Mouse (Mus musculus): Measurements from ENCODE around the gene Rnf187.

Gene Rnf187

DNA sequence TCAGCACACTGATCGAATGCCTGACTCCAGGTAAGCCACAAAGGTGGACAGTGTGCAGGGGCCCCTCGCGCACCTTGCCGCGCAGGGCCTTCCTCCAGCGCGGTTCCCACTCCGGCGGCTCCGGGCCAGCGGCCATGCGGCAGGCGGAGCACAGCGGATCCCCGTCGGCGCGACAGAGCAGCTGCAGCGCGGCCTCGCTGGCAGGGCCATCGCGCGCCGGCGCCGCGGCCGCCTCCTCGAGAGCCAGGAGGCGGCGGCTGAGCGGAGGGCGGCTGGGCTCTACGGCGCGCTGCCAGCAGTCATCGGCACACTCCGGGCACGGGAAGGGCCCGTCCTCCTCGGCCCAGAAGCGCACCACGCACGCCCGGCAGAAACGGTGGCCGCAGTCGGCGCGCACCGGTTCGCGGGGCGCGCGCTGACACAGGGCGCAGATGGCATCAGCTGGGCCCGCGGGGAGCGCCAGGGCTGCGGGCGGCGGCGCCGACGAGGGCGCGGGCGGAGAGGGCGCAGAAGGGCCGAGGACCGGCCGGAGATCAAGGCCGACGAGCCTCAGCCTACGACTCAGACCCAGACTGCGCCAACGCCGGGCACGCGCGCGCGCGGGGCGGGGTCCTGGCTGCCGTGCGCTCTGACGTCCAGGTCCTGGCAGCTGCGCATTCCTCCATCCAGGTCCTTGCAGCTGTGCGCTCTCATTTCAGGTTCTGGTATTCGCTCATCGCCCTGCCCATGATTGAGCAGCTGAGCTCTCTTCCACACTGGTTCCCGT lies at the start of gene Rnf187:
Gene Rnf187, minus strand, starts transcription at position 595 of the 766 bp plus-strand sequence.
- DNase-seq (ENCODE audit: low spot score), result peak; percentile 92

DNA sequence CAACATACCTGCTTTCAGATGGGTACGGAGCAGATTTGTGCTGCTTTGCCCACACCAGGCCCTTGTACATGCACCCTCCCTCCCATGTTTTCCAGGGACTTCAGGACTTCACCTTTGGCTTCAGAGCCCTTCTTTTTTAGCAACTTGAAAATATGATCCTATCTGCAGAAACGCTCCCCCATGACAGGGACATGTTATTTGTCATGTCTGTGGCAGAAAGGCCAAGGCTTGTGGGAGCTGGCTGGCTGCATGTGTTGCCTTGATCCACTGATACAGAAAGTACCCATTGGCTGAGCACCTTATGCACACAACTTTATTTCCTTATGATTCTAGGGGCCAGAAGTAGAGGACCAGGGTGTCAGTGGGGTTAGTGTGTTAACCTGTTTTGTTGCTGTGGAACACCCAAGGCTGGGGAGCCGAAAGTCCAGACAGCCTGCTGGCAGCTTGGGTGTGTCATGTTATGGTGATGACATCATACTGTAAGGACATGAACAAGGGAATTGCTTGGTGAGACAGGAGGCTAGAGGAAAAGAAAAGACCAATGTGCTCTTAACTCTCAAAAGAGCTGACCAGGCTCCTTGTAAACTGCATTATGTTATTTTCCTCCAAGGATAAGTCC lies 46.7 kb upstream of the Rnf187 start:
- DNase-seq (ENCODE audit: low spot score), result no peak

DNA sequence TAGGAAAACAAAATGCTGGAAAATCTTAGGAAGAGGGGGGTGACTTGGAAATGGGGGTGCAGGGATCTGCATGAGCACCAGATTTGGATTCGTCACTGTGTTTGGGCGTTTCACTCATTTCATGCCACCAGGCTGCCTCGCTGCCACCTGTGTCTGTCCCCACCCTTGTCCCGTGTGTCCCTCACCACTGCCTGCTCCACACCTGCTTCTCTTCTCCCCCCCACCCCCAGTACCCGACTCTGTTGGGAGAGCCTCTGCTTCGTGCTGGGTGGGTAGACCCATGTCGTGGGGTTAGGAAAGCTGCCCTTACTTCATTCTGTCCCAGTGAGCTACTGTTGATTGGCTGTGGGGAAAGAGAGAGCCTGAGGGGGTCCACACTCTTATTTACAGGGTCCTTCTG lies 45.9 kb upstream of the Rnf187 start:
- no peak for DNase-seq (ENCODE audit: low spot score)

DNA sequence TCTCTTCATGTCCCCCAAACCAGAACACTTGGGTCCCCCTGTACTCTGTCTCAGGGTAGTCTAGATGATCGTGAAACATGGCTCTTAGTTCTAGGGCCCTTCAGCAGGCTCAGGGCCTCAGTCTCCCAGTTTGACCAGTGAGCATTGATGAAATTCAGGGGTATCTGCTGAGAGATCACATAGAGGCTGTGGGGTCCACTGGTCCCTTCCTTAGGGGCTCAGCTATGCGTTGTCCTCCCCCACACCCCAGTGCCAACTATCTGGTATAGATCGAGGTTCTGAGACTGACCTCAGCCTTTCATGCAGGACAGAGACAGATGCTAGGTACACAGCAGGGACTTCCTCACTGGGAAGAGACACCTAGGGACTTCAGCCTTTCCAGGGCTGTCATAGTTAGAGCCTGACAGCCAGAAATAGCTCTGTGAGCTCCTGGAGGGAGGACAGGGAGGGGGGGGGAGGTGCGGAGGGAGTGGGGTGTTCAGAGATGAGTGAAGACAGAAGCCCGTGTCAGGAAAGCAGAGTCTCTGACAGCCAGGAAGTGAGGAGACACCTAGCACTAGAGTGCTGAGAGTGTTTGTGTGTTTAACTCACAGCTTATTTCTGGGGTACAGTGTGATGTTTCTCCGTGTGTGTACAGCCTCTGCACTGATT lies 45.1 kb upstream of the Rnf187 start:
- no peak for DNase-seq (ENCODE audit: low spot score)

DNA sequence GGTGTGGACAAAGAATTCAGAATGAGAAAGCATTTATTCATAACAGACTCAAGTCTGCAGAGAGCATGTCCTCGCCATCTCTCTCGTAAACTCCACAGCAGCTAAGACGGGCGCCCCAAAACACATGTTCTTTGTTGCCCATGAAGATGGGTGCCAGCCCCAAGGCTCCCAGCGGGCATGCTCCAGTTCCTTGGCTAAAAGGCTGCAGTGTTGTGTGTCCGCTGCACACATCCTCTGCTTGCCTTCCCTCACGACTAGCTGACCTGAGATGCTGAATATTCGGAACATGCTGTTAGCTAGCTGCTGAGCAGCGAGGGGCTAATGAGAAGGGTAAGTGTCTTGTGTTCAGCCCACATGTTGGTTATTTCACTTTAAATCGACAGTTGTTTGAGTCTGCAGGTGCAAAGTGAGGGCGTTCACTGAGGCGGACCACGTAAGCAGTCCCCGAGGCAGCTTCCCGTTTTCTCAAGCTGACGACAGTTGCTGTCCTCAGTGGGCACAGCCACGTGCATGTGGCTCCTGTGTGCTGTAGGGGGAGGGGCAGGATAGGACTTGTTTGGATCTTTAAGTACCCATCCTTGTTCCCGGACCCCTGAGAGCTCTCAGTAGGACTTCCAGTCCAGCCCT lies 43.9 kb upstream of the Rnf187 start:
- DNase-seq (ENCODE audit: low spot score), result no peak

DNA sequence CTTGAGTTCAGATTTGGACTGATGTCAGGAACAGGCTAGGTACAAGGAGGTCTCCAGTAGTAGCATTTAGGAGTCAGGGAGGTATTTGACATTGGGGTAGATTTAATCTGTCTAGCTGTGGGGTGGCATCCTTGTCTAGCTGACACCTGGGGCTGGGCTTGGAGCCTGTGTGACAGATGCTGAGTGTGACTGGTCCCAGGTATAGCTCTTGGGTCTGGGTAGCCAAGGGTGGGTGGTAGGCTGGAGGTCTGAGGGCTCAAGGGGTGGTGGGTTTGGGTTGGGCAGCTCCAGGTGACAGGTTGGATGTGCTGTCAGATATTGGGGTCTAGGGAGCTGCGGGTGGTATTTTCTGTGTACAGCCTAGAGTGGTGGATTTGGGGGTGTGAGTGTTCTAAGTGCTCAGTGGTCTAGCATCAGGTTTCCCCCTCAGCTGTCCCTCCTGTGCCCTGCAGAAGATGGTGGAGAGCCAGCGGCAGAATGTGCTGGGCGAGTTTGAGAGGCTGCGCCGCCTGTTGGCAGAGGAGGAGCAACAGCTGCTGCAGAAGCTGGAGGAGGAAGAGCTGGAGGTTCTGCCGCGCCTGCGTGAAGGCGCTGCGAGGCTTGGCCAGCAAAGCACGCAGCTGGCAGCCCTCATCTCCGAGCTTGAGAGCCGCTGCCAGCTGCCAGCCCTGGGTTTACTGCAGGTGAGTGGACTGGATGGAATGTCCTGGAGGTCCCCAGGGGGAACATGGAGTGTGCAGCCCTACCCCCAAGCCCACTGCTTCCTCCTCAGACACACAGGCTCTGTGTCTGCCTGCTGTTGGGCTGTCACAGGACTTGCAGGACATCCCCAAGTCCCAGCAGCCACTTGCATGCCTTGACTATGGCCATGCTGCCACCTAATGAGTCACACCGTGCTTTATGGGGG lies 43.1 kb upstream of the Rnf187 start:
- peak; percentile 66 for DNase-seq (ENCODE audit: low spot score)

DNA sequence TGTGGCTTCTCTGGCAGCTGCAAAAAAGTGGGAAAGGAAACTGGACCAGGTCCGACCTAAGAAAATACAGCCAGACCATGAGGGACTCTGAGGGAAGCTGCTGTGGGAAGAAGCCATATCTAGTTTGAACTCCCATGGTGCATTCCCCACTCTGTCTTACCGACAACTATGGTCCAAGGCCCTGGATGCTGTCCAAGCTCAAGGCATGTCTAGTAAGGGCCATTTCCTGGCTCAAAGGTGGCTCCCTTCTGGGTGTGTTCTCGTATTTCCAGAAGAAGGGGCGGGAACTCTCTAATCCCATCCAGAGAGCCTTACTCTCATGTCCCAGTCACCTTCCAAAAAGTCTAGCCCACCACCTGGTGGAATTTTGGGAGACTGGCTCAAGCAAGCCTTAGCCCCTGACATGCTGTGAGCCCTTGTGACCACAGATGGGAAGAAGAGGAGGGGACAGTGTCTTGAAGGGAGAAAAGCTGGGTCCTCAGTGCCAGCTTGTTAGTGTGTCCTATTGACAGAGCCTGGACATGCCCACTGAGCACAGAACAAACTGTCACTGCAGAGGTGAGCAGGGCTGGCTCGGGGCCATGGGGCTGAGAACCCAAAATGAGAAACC lies 41.8 kb upstream of the Rnf187 start:
- no peak for DNase-seq (ENCODE audit: low spot score)

DNA sequence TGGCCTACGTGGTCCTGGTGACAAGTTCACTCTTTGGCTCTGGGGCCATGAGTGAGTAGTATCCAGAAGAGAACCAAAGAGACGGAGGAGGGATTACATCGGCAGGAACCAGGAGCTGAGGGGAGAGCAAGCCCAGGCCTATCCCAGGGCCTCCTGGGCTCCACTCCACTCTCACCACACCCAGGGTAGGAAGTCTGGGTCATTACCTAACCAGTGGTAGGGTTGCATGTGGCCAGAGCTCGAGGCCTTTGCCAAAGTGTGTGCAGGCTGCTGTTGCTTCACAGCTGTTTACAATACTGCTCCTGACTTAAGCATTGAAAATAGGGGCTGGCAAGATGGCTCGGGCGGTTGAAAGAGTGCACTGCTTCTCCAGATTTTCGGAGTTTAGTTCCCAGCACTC lies 40.9 kb upstream of the Rnf187 start:
- peak; percentile 59 for DNase-seq (ENCODE audit: low spot score)

DNA sequence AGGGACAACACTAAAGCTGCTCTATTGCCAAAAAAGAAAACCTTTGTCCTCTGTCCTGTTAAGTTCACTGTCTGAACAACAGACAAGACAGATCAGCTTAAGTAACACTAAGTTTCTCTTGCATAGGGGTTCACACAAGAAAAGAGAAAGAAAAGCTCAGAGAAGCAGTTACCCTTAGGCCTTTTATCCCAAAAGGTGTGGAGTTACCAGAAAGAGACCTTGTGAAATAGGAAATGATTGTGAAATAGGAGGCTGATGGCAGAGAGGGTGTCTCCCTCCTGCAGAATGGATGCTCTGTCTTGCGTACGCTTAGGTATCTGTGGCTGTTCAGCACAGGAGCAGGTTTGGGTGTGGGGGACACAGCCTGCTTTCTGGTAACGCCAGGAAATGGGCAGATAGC lies 40.5 kb upstream of the Rnf187 start:
- DNase-seq (ENCODE audit: low spot score), result no peak

DNA sequence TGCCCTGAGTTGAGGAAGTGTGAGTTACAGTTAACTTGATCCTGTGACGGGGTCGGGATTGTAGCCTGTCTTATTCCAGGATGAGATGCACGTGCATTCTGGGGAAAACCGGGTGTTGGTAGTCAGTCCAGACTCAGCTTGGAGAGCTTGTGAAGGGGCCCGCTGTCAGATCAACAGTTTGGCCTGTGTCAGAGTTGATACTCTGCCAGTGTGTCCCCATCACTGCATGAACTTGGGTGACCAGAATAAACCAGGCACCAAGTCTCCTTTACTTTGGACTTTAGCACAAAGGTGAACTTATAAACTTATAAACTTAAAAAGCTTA lies 40.0 kb upstream of the Rnf187 start:
- DNase-seq (ENCODE audit: low spot score), result no peak

DNA sequence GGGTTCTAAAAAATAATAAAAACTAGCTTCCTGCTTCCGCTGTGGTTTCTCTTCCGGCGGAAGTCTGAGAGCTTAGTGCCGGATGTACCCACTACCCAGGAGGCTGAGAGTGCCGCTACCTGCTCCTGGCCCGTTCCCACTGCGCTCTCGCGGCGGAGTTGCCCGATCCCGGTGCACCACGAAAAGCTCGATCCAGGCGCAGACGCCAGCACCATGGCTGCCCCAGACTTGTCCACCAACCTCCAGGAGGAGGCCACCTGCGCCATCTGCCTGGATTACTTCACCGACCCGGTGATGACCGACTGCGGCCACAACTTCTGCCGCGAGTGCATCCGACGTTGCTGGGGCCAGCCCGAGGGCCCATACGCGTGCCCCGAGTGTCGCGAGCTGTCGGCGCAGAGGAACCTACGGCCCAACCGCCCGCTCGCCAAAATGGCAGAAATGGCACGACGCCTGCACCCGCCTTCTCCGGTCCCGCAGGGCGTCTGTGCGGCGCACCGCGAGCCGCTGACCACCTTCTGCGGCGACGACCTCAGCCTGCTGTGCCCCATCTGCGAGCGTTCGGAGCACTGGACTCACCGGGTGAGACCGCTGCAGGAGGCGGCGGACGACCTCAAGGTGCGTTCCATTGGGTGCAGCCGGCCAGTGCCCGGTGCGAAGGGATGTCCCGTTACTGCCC lies 39.5 kb upstream of the Rnf187 start, which contains the start of gene Trim11:
Gene Trim11, plus strand, starts transcription at position 67 of the 679 bp plus-strand sequence.
- peak; percentile 63 for DNase-seq (ENCODE audit: low spot score)

DNA sequence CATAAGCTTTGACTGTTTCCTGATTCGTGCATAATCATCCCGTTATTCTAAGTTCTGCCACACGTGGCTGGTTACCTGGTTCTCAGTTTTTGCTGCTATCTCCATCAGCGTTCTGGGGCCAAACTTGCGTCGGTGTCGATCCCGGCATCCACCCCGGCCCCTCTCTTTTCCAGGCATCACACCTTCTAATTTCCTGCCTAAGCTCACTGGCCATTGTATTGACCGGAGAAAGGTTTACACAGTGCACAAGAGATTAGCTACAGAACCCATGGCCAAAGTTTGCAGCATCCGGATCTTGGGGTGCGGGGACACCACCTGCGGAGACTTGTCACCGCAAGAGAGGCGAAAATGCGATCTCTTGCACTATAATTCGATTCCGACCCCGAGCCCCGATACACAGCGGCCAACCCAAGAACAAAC lies 38.9 kb upstream of the Rnf187 start:
- no peak for DNase-seq (ENCODE audit: low spot score)

DNA sequence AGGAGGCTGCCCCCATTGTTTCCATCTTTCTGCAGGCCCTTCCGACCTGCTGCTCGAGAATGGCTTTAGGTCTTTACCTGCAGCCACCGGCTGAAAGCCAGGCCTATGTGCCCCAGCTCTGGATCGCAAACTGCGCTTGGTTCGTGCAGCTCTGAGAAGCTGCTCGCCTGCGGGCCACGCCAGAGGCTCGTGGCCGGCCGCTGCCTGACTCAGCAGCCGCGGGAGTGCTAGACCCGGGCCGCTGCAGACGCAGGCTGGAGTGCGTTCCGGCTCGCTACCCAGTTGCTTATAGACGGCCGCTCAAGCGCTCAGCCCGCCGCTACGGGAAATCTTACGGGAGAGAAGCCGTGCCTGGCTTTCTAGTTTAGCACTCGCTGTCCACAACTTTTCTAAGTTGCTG lies 38.4 kb upstream of the Rnf187 start:
- DNase-seq (ENCODE audit: low spot score), result no peak

DNA sequence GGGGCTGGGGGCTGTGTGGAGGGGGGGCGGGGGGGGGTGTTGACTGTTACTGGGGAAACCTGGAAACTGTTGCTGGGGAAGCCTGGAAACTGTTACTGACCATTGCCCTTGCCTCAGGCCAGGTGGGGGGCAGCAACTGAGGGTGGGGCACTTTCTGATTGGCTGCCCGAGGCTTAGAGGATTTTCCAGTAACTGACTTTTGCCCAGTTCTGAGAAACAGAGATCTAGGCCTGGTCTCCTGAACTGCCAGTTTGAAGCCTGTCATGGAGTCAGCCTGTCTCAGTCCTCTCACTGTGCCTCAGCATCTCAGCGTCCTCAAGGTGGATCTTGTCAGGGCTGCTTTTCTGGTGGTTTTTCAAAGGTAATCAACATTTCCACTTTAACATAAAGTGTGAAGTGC lies 35.7 kb upstream of the Rnf187 start:
- DNase-seq (ENCODE audit: low spot score), result no peak

DNA sequence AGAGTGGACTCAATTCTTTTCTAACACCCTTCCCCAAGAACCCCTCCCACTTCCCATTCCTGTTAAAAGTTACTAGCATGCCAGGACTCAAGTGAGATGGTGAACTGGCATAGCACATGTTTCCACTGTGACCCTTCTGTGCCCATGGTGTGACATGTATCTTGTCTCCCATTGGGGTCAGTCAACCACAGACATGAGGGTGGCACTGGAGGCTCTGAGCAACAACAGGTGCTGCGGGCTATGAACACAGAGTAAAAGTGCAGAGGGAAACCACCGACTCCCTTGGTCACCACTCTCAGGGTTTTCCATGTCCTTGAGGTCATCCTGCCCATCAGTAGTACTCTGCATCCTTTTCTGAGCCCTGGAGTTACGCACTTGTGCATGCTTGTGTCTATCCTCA lies 33.1 kb upstream of the Rnf187 start:
- no peak for DNase-seq (ENCODE audit: low spot score)

DNA sequence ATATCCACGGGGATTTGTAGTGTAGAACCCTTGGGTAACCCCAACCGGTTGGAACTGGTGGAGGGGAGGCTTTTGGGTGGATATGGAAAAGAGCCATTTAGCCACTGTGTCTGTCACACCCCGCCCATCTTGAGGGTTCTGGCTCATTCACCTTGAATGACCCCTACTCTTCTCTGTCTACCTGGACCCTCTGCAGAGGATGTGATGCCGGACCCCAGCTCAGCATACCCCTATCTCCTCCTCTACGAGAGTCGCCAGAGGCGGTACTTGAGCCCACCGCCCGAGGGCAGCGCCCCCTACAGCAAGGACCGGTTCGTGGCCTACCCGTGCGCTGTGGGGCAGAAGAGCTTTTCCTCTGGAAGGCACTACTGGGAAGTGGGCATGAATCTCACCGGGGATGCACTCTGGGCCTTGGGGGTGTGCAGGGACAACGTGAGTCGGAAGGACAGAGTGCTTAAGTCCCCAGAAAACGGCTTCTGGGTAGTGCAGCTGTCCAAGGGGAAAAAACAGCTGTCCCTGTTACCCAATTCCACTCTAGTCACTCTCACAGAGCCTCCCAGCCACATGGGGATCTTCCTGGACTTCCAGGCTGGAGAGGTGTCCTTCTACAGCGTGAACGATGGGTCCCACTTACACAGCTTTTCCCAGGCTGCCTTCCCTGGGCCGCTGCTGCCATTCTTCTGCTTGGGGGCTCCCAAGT lies 32.3 kb upstream of the Rnf187 start:
- no peak for DNase-seq (ENCODE audit: low spot score)

DNA sequence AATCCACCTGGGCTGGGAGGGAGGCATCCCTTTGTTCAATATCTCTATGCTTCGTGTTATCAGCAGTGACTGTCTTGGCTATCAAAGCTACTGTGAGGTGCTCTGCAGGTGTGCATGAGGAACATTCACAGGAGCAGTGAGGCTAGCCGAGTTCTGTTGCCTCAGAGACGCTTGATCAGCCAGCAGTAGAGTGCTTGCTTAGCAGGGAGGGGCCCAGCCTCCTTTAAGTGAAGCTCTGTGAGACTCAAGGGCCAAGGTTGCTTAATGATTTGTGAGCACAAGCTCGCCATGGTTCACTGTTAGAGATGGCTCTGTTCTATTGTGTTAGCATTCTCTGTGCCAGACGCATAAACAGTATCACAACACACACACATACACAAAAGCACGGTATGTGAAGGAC lies 30.9 kb upstream of the Rnf187 start:
- DNase-seq (ENCODE audit: low spot score), result peak; percentile 87

DNA sequence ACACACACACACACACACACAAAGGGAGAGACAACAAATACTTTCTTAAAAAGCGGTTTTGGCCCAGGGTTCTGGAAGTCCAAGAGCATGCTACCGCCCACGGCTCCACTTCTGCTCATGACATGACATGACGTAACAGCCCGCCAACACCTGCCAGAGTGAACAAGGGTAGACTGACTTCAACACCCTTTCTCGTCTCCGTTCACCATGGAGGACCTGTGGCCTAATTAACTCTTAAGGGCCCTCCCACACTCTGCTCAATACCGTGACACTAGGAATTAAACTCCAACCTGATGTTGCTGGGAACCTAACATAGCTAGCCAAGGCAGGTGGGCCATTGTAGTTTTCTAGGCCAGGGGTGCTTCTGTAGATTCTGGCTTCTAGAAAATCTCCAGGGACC lies 30.3 kb upstream of the Rnf187 start:
- DNase-seq (ENCODE audit: low spot score), result no peak

DNA sequence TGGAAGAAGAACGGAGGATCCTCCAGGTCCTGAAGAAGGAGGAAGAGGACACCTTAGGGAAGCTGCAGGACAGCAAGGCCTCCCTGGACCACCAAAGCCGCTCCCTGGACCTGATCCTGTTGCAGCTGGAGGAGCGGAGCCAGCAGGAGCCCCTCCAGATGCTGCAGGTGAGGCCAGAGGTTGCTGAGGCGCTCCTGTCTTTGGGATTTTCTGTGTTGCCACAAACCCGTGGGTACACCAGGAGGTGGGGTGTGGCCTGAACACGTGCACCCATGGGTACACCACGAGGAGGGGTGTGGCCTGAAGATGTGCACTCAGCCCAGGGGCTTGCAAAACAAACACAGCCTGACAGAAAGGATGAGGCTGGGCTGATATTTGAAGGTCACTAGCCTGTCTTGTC lies 29.8 kb upstream of the Rnf187 start:
- no peak for DNase-seq (ENCODE audit: low spot score)

DNA sequence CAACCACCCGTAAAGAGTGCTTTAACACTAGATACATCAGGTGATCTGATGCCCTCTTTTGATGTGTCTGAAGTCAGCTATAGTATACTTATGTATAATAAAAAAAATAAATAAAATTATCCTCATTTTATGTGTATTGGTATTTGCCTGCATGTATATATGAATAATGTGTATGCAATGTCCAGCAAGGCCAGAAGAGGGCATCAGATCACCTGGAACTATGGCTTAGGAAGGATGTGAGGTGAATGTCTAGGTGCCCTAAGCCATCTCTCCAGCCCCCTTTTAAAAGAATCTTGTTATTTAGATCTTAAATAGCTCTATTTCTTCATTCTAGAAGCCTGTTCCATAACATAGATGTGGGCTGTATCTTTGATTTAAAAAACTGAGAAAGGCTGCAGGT lies 28.6 kb upstream of the Rnf187 start:
- DNase-seq (ENCODE audit: low spot score), result no peak

Measured in lung, postnatal 25 days (tissue).